Mouse (Mus musculus): ENCODE results near the gene Fam98b.

The Fam98b gene

DNA sequence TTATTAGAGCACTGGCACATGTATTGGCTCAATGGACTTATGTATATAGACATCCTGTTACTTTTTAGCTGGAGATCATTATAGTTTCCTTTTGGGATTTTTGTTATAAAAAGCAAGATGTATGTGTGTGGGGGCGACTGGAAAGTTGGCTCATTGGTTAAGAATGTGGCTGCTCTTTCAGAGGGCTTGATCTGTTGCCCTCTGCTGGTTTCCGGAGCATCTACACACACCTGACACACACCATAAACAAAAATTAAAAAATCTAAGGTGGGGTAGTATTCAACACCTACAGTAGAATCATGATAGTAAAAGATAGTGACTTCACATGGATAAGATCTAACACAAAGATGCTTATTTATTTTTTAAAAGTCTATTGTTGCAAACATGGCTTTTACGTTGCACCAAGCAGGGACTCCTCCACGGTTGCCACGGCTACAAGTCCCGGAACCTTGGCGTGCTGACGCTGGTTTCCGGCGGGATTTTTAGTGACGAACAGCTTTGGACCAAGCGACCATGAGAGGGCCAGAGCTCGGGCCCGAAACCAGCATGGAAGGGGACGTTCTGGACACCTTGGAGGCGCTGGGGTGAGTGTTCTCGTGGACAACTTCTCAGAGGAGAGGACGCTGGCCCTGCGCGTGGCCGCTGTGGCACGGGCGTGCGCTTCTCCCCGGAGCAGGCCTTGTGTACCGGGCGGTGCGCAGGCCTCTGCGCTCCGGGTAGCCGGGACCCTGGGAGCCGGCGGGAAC is at the start of gene Fam98b:
Gene Fam98b, plus strand, starts transcription at position 485 of the 746 bp plus-strand sequence.
- DNase-seq (ENCODE audit: low spot score) = peak; percentile 79

DNA sequence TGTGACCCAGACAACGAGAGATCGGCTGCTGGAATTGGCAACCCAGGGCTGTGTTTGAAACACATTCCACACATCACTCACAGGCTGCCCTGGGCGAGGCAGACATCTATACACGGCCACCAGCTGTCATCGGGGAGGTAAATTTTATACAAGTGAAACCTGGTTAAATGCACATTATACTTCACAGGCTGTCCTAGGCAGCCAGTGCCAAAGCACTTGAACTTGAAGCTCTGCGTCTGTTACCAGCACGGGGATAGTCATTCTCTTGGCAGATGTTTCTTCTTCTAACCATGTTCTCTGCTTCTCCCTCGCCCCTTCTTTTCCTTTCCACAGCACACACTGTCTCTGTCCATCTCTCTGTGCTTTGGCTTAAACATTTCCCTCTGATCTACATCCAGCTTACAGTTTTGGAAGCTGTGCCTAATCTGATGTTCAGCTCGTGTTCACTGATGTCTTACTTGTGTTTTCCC is 48.6 kb upstream of the Fam98b start:
- DNase-seq (ENCODE audit: low spot score) = no peak

DNA sequence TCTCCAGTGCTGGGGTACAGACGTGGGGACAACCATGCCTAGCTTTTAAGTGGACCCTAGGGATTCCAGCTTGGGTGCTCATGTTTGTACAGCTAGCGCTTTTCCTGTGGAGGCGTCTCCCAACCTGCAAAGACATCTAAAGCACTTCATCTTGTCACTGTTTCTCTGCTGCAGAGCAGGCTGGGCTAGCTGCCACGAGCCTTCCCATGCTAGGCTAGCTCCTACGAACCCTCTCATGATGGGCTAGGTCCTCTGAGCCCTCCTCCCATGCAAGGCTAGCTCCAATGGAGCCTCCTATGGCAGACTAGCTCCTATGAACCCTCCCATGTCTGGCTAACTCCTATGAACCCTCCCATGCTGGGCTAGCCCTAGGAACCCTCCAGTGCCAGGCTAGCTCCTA is 46.2 kb upstream of the Fam98b start:
- DNase-seq (ENCODE audit: low spot score) = no peak

DNA sequence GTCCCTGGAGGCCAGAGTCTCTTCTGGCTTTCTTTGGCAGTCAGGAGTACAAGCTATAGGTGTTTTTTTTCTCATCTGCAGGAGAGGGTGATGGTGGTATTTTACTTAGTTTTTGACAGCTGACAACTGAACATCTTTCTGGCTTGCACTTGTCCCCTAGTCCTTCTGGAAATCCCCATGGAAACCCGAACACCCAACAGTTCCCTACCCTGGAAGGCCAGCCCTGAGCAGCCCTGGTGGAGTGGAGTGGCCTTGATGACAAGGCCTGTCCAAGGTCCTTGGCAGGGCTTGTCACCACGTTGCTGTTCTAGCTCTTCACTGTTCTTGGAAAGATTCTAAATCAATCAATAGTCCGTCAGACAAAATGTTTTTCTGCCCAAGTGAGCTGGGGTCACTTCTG is 45.0 kb upstream of the Fam98b start:
- no peak for DNase-seq (ENCODE audit: low spot score)

DNA sequence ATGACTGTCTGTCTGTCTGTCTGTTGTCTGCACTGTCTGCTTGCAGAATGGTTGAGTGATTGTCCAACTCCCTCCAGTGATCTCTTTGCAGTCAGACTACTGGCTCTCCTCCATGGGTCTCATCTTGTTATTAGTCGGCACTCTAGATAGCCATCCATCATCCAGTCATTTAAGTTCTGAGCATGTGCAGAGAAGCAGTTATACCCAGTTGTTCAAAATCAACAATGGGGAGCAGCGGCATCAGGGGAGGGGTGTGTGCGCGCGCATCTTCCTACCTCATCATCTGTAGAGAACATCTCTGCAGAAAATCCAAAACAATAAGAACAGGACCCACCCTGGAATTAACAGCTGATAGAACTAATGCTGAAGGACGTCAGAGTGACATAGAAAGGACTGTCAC is 44.5 kb upstream of the Fam98b start:
- DNase-seq (ENCODE audit: low spot score) = no peak

DNA sequence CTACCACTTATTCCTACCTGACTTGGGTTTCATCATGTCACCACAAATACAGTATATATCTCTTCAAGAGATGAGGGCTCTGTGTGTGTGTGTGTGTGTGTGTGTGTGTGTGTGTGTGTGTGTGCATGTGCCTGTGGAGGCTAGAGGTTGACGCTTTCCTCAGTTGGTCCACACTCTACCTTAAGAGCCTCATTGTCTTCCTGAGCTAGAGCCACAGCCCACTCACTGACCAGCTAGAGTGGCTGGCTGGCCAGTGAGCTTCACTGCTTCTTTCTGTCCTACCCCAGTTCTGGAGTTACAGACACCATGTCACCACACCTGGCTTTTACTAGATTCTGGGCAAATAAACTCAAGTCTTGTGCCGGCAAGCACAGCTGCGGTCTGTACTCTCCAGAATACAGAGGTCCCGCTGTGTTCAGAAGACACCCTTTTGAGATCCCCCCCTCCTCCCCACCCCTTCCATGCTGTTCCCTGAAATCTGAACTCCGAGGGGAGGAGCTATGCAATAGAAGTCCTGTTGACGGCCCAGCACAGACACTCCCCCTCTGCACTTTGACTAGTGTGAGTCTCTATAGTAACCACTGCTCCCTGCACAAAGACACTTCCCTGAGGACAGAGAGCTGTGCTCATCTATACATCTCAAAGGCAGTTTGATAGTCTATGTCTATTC is 39.0 kb upstream of the Fam98b start:
- no peak for DNase-seq (ENCODE audit: low spot score)

DNA sequence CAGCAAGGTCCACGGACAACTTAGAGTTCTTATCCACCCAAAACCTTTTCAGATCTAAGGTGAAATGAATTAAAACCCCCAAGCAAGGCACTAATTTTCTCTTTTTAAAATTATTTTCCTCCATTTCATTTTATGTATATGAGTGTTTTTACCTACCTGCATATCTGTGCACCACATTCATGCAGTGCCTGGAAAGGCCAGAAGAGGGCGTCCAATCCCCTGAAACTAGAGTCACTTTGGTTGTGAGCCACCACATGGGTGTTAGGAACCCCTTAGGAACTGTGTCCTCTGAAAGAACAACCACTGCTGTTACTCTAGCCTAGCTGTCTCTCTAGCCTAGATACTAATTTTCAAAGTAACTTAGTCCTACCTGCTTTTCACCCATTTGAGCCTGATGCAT is 33.4 kb upstream of the Fam98b start:
- no peak for DNase-seq (ENCODE audit: low spot score)

DNA sequence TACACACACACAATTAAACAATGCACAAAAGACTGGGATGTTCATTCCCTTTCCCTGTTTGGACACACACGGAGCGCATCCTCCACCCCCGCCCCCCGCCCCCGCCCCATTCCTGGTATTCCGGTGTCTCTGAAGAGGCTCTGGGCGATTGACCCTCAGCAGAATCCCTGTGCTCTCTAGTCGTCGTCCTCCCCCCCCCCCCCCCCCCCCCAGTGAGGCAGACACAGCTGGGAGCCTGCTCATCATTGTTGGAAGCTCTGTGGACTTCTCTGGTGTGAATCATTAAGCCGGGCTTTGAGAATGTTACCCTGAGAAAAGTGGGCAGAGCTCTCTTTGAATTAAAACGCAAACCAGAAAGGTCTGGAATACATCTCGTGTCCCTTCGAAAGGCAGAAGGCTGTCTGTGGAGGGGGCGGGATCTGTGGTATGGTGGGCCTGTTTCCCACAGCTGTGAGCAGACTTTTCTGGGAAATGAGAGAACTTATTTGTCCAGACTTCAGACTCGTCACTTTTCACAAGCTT is 31.8 kb upstream of the Fam98b start:
- no peak for DNase-seq (ENCODE audit: low spot score)

DNA sequence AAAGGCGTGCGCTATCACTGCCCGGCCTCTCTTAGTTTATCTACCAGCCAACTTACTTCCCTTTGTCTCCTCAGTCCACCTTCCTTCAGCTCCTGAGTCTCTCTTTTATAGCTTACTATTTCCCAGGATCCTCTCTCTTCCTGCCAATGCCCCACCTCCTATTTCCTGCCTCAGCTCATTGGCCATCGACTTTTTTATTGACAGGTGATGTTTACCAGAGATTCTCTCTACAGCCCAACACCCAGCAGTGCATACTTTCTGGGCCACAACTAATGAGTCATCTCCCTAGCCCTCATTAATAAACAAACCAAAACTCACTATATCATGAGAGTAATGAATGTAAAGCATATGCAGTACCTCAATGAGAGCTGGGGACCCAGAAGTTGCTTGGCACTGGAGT is 30.0 kb upstream of the Fam98b start:
- no peak for DNase-seq (ENCODE audit: low spot score)

DNA sequence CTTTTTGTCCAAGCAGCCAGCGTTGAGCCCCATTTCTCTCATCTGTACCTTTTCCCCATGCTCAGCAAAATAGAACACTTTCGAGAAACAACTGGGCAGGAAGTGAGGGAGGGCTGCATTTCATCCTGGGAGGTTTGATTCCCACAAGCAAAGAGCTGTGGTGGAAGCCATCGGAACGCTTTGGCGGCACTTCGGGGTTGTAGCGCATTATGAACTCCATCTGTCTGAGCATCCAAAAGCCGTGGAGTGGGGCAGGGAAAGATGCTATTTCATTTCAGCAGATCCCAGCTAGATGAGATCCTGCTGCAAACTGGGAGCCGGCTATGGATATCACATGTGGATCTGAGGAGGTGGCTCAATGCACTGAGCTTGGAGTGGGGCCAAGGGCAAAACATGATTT is 26.9 kb upstream of the Fam98b start:
- no peak for DNase-seq (ENCODE audit: low spot score)

DNA sequence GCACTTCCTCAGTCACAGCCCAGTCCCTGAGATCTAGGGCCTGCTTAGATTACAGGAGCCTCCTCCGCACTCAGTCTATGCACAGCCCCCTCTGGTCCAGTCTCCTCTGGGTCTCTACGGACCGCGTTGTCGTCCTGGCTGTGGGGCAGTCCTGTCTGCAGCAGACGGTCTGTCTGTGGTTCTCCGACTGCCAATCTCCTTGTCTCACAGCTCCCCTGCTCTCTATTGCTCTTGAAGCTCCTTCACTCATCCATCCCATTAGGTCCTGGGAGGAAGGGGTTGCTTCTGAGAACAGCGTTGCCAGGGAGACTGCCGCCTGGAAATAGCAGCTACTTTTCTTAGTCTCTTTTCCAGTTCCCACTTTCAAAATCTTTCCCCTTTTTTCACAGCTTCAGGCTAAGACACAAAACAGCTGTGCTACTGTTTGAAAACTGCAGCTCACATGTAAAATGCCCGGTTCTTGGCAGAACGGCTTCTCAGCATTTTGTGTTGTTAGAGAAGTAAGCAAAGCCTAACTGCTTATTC is 20.9 kb upstream of the Fam98b start:
- DNase-seq (ENCODE audit: low spot score) = peak; percentile 41

DNA sequence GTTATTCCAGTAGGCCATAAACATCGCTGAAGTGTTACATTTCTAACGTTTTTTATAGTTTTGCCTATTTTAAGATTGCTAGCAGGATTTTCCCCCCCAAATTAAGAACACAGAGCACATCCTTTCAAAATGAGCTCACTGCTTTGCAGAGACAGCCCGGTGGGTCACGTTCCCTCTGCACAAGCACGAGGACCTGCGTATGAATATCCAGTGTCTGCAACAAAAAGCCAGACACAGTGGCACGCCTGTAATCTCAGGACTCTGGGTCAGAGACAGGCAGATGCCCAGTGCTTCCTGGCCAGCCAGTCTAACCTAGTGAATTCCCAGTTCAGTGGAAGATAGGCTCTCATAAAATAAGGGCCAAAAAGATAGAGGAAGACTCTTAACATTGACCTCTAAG is 19.3 kb upstream of the Fam98b start:
- no peak for DNase-seq (ENCODE audit: low spot score)

DNA sequence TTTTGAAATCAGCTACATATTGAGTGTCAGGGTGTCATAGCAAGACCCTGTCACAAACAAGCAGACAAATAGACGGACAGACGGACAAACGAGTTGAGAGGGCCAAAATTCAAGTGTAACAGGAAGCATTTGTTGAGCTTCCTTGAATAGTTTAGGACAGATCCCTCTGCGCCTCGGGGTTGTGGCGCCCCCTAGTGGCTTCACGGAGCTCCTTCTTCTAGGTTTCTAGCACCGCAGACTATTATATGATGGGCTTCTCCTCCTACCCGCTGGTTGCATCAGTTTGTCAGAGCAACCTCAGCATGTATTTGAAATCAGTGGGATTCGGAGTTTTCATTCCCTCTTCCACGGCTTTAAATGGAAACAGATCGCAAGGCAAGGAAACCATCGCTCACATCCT is 18.3 kb upstream of the Fam98b start:
- DNase-seq (ENCODE audit: low spot score) = peak; percentile 71

DNA sequence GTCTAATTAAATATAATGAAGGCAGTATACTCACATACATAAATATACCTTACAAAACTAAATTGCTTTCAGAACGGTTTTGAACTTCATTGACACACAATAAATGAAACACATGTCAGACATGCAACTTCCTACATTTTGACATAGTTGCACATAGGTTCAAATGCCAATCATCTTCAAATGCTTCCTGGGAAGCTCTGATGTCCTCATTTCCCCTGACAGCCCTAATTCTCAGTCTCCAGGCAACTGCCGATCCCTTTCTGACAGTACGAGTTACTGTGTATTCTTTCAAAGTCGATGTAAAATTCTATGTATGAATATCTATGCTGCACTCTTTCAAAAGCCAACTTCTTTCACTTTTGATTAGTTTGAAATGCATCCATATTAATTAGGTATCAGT is 7.6 kb upstream of the Fam98b start:
- no peak for DNase-seq (ENCODE audit: low spot score)

DNA sequence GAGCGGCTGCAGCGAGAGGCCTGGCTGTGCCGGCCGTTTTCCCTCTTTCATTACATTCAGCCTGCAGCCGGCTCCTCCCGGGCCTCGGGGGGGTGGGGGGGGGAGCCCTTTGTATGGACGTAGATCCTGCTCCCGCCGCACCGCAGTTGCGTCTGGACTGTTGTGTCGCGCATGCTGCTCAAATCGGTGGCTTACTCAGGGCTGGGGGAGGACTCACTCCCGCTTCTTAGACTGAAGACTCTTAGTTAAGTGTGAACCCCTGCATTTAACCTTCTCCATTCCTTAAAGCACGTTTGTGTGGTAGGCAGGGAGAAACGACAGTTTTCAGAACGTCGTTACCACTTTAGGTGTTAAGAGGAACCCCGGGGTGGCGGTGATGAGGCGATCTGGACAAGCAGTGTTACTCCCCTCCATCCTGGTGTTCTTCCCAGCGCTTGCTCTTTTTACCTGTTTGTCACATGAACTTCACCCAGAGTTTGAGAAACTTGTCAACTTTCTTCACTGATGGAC is 517 bp downstream of the Fam98b start:
- DNase-seq (ENCODE audit: low spot score) = no peak

DNA sequence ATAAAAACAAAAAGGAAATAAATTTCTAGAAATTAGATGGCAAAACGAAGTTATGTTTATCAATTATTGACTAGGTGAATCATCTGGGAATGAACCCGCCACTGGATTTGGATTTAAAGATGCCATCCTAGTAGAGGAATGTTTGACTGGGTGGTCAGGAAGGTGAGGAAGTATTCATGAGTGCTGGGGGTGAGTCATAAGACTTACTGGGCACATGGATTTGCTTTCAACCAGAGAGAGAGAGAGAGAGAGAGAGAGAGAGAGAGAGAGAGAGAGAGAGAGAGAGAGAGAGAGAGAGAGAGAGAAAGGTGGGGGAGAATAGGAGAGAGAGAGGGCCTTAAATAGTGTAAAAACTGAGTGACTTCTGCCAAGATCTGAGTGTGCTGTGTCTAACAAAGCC is 5.9 kb downstream of the Fam98b start:
- DNase-seq (ENCODE audit: low spot score) = no peak

DNA sequence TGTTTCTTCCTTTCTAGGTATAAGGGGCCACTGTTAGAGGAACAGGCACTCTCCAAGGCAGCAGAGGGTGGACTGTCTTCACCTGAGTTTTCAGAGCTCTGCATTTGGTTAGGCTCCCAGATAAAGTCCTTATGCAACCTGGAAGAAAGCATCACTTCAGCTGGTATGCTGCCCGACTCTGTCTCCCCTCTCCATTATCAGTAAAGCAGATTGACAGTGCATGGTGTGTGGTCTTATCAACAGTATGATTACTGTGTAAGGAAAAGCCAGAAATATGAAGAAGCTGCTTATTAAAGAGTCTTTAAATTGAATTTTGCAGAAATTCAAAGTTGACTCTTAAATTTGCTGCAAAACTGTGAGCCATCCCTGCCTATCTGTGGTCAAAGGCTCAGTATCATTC is 8.1 kb downstream of the Fam98b start:
- no peak for DNase-seq (ENCODE audit: low spot score)

DNA sequence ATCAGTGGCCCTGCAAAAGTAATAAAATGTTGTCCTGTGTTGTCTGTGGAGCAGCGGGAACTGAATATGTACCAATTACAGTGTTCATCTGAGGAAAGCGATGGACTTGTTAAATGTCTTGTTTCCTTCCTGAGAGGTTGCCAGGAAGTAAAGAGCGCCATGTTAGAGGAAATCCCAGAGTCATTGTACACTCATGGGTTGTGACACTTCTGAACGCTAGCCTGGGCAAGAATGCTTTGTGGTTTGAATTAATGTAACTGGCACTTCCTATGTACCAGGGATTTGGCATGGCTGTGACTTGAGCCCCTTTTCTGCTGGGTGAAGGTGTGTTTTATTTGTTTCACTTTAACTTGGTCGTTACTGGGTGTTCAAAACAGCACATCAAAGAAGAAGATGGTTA is 12.6 kb downstream of the Fam98b start:
- DNase-seq (ENCODE audit: low spot score) = no peak

DNA sequence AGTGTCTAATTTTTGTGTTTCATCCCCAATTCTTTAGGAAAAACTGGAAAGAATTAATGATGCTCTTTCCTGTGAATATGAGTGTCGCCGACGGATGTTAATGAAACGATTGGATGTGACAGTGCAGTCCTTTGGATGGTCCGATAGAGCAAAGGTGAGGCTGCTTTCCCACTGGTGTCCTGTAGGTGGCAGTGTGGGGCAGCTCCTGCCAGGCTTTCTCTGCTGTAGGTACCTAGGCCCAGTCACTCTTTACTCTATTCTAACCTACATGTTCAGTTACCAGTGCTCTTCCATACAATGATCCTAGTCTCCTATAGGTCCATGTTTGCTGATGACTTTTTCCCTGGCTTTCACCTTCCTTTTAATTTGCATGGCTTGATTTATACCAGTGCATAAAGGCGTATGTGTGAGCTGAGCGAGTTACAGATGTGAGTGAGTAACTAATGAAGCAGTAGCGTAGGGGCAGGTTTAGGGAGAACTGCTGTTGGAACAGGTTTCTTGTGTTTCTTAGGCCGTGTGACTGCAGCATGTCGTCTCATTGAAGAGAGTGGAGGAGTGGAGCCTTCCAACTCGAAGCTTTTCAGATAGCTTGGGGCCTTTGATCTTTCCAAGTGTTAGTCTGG is 14.4 kb downstream of the Fam98b start:
- peak; percentile 27 for DNase-seq (ENCODE audit: low spot score)

DNA sequence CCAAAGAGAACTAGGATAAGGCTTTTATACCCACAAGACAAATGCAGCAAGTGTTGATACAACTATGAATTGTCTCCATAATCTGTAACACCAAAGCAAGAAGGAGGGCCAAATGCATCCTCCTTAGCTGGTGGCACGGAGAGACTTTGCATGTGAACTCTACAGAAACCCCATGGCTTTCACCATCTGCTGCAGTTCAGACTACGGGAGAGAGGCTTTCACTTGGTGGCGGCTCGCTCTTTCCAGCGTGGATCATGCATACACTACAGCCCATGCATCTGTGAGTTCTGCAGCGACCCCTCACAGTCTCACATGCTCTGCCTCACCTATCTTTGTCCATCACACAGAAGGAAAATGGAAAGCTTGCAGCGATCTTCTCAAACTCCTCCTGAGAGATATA is 38.8 kb downstream of the Fam98b start:
- DNase-seq (ENCODE audit: low spot score) = no peak

DNA sequence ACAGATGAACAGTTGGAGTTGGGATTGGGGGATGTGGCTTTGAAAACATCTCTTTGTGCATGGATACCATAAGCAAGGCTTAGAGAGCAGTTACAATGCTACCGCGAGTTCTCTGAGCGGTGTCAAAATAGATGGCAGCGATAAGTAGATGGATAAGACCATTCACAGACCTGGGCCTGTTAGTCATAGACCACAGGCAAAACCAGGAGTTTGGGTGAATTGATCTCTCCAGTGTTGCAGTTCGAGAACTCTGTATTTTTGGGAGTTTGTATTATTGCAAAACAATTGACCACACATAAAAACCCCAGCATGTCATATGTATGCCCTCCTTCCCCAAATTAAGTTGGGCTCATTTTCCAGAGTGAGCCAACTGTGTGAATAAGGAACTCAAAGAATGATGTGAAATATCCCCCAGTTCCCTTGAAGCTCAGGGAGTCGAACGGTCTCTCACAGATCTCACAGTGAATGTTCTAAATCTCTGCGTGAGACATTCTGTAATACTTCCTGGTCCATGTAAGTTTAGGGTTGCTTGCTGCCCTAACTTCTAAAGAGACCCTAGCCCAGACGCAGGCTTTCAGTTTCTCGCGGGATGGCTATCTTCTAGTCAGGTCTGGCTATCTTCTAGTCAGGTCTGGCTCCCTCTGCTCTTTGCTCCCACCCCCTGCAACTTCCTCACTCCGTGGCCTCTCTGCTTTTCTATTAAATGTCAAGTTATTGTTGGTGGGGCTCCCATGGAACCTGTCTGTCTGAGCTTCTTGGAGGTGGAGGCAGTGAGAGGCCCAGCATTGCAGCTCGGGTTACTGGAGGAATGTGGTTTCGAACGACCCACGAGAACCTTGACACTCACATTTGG is 50.3 kb downstream of the Fam98b start:
- no peak for DNase-seq (ENCODE audit: low spot score)
